Mouse (Mus musculus) hindbrain, postnatal 0 days (tissue): ENCODE results near the gene Nnmt. TPM values are rescaled to one million over a fixed set of nuclear protein-coding genes. Genes with fewer than 3 reads are reported as not detected.

Experiments used
- ATAC-seq: fragments of 200-750 bp; cut with Nextera tagmentation; 2 replicates; pipeline ENCODE4 v1.8.0; 2017; ENCODE audit warnings: mild to moderate bottlenecking, moderate TSS enrichment, moderate library complexity
- DNase-seq: peaks from one replicate; pipeline ENCODE4 v3.0.0-alpha.2; 2015; ENCODE audit warnings: low spot score
- H3K27ac ChIP-seq: fragments of 300-500 bp; sonication (generic); 2 replicates; pipeline ENCODE4 v1.5.1; 2014; ENCODE audit warnings: mild to moderate bottlenecking
- H3K27me3 ChIP-seq: fragments of 300-500 bp; sonication (generic); 2 replicates; pipeline ENCODE4 v1.6.1; 2014; ENCODE audit warnings: low read length, mixed read lengths; ENCODE audit not compliant: insufficient read depth
- H3K36me3 ChIP-seq: fragments of 300-500 bp; sonication (generic); 2 replicates; pipeline ENCODE4 v1.6.1; 2014; ENCODE audit warnings: low read length, mixed read lengths; ENCODE audit not compliant: insufficient read depth
- H3K4me1 ChIP-seq: fragments of 300-500 bp; sonication (generic); 2 replicates; pipeline ENCODE4 v1.6.1; 2014; ENCODE audit warnings: antibody characterized with exemption, low read length, mixed read lengths; ENCODE audit not compliant: insufficient read depth
- H3K4me2 ChIP-seq: fragments of 300-500 bp; sonication (generic); 2 replicates; pipeline ENCODE4 v1.6.1; 2014; ENCODE audit warnings: low read depth, mild to moderate bottlenecking, low read length, moderate library complexity, mixed read lengths
- H3K4me3 ChIP-seq: fragments of 300-500 bp; sonication (generic); 2 replicates; pipeline ENCODE4 v1.5.1; 2014; ENCODE audit warnings: low read length
- H3K9ac ChIP-seq: fragments of 300-500 bp; sonication (generic); replicated peaks from 2 replicates; pipeline ENCODE4 v1.6.1; 2014; ENCODE audit warnings: mild to moderate bottlenecking, low read length, moderate library complexity, mixed read lengths
- H3K9me3 ChIP-seq: fragments of 300-500 bp; sonication (generic); 2 replicates; pipeline ENCODE4 v1.6.1; 2016; ENCODE audit warnings: low read length, mixed read lengths
- CTCF ChIP-seq: IDR thresholded peaks from 2 replicates; pipeline ENCODE4 v1.5.1; 2016; ENCODE audit warnings: antibody characterized with exemption, control low read depth, low read depth
- WGBS: fragments of 180-500 bp; shearing (Covaris S2); extraction: QIAGEN DNeasy Blood & Tissue Kit; methylation state at CpG from one replicate; pipeline ENCODE4 v1.1.7; 2014; 5-methylcytosine and 5-hydroxymethylcytosine counted together
- polyA plus RNA-seq: library from polyadenylated mRNA; unstranded; fragments of >200 nt; fragmentation: Nextera tagmentation; extraction: Ambion mirVana; gene quantifications from 2 replicates; pipeline ENCODE4 v1.2.1, GENCODE M21; 2015
- total RNA-seq: library from RNA; depleted of rRNA; stranded (reverse); fragments of >200 nt; gene quantifications from 2 replicates; pipeline ENCODE4 v1.2.3, GENCODE M21; 2014

Nnmt gene
- total and polyA plus RNA-seq, 2 experiments from 2014 or later, result 2.2 TPM; not detected in 1

GRCm38 (mm10) chr9:48612542-48612941 lies 7.6 kb upstream of the Nnmt start:
- no peaks in the 10 kb centered on the region for H3K9me3 ChIP-seq
- no peaks in the 10 kb centered on the region for H3K4me1 ChIP-seq
- H3K4me3 ChIP-seq, result no peak overlapping the region
- WGBS, result 77% methylated on average over 5 of the region's 5 CpGs
- DNase-seq (no peak), ATAC-seq (no peak)
- H3K9ac ChIP-seq, result no peak overlapping the region
- TF ChIP-seq CTCF, result no peak
- H3K27ac ChIP-seq, result no peak overlapping the region
- H3K27me3 ChIP-seq, result no peaks in the 10 kb centered on the region
- no peak overlapping the region for H3K4me2 ChIP-seq
- H3K36me3 ChIP-seq, result no peaks in the 10 kb centered on the region

GRCm38 (mm10) chr9:48611032-48611431 lies 6.1 kb upstream of the Nnmt start:
- DNase-seq, result no peak
- Histone ChIP-seq H3K36me3 (no peaks in the 10 kb centered on the region), H3K4me2 (no peak overlapping the region), H3K9me3 (no peaks in the 10 kb centered on the region), H3K9ac (no peak overlapping the region), H3K4me1 (no peaks in the 10 kb centered on the region), H3K4me3 (no peak overlapping the region), H3K27me3 (no peaks in the 10 kb centered on the region), H3K27ac (no peak overlapping the region)
- no peak for ATAC-seq
- TF ChIP-seq CTCF, result no peak
- 22% methylated on average over 1 of the region's 1 CpGs for WGBS

GRCm38 (mm10) chr9:48609734-48610133 lies 4.8 kb upstream of the Nnmt start:
- ATAC-seq (no peak), DNase-seq (no peak)
- H3K27ac ChIP-seq, result no peak overlapping the region
- no peaks in the 10 kb centered on the region for H3K36me3 ChIP-seq
- TF ChIP-seq CTCF, result no peak
- H3K9ac ChIP-seq, result no peak overlapping the region
- WGBS, result 62% methylated on average over 4 of the region's 4 CpGs
- H3K4me1 ChIP-seq, result no peaks in the 10 kb centered on the region
- H3K9me3 ChIP-seq, result no peaks in the 10 kb centered on the region
- H3K4me2 ChIP-seq, result no peak overlapping the region
- no peaks in the 10 kb centered on the region for H3K27me3 ChIP-seq
- H3K4me3 ChIP-seq, result no peak overlapping the region

GRCm38 (mm10) chr9:48607417-48607816 lies 2.5 kb upstream of the Nnmt start:
- Histone ChIP-seq H3K4me1 (no peaks in the 10 kb centered on the region), H3K27ac (no peak overlapping the region), H3K9me3 (no peaks in the 10 kb centered on the region), H3K36me3 (no peaks in the 10 kb centered on the region), H3K27me3 (no peaks in the 10 kb centered on the region), H3K9ac (no peak overlapping the region), H3K4me3 (no peak overlapping the region), H3K4me2 (no peak overlapping the region)
- no peak for TF ChIP-seq CTCF
- no peak for ATAC-seq
- DNase-seq, result no peak
- WGBS, result 33% methylated on average over 7 of the region's 7 CpGs

GRCm38 (mm10) chr9:48606171-48606570 lies 1.2 kb upstream of the Nnmt start:
- no peak for ATAC-seq
- H3K27me3 ChIP-seq, result no peaks in the 10 kb centered on the region
- H3K36me3 ChIP-seq, result no peaks in the 10 kb centered on the region
- H3K4me3 ChIP-seq, result no peak overlapping the region
- H3K9me3 ChIP-seq, result no peaks in the 10 kb centered on the region
- TF ChIP-seq CTCF, result no peak
- no peaks in the 10 kb centered on the region for H3K4me1 ChIP-seq
- no peak overlapping the region for H3K9ac ChIP-seq
- no peak overlapping the region for H3K27ac ChIP-seq
- H3K4me2 ChIP-seq, result no peak overlapping the region
- DNase-seq, result no peak
- WGBS, result 87% methylated on average over 7 of the region's 7 CpGs

GRCm38 (mm10) chr9:48605697-48606096 lies 744 bp upstream of the Nnmt start:
- no peak overlapping the region for H3K4me2 ChIP-seq
- ATAC-seq (no peak), DNase-seq (no peak)
- H3K27me3 ChIP-seq, result no peaks in the 10 kb centered on the region
- H3K9me3 ChIP-seq, result no peaks in the 10 kb centered on the region
- H3K4me3 ChIP-seq, result no peak overlapping the region
- no peak overlapping the region for H3K27ac ChIP-seq
- TF ChIP-seq CTCF, result 0 out of 2 replicates have a peak, but pooled peaks have one; percentile 14
- WGBS, result 92% methylated on average over 5 of the region's 5 CpGs
- no peaks in the 10 kb centered on the region for H3K4me1 ChIP-seq
- no peaks in the 10 kb centered on the region for H3K36me3 ChIP-seq
- H3K9ac ChIP-seq, result no peak overlapping the region

GRCm38 (mm10) chr9:48604226-48604625 lies 727 bp downstream of the Nnmt start:
- H3K9ac ChIP-seq, result no peak overlapping the region
- no peaks in the 10 kb centered on the region for H3K36me3 ChIP-seq
- no peak for TF ChIP-seq CTCF
- no peak overlapping the region for H3K4me2 ChIP-seq
- DNase-seq (no peak), ATAC-seq (no peak)
- H3K9me3 ChIP-seq, result no peaks in the 10 kb centered on the region
- WGBS, result 58% methylated on average over 1 of the region's 1 CpGs
- H3K4me3 ChIP-seq, result no peak overlapping the region
- H3K27ac ChIP-seq, result no peak overlapping the region
- H3K27me3 ChIP-seq, result no peaks in the 10 kb centered on the region
- H3K4me1 ChIP-seq, result no peaks in the 10 kb centered on the region
